Mouse (Mus musculus): ENCODE measurements at regions not wholly inside any gene's neighbourhood (a gene's known extent, or its start where the extent isn't known, plus 50 kb on each side); places are given as distances from the start of the nearest gene placed in this dataset.

DNA sequence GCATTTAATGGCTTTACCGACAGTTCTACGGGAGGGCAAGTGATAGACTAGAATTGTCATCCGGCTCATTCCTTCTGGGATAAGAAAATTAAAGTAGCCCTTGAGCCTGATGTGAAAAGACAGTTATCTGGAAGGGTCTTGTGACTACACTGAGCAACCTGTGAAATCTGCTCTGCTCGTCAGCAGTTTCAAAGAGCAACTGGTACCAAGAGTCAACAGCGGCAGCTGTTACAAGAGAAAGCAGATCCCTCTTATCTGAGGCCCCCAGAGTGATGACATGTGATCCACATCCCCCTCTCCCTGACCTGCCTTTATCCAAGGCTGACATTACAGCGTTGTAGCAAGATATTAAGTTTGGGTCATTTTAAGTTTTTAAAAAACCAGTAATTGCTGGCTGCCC, 52.6 kb upstream of the Unc13c start:
- no peak for DNase-seq (ENCODE audit: low read depth, low spot score)

- no peak for DNase-seq (ENCODE audit: low read depth, low spot score)
Observed at GRCm38 (mm10) chr9:74023922-74024321, 55.2 kb upstream of the Unc13c start.

DNA sequence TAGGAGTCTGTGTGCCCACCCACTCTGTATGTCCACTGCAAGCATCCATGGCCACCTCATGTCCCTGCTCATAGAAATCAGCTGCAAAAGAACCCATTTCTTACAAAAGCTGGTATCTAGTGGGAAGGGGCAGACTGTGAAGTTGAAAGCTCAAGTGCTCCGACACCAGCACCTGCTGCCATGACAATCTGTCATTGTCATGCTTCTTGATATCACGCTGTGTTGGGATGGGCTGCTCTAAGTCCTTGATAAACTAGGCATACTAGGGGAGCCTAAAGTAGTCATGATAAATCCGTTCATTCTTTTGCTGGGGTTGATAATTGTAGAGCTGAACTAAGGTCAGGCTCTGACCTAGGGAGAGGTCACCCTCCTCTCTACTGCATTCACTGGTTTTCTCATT, 57.4 kb upstream of the Unc13c start:
- DNase-seq (ENCODE audit: low read depth, low spot score), result no peak

DNA sequence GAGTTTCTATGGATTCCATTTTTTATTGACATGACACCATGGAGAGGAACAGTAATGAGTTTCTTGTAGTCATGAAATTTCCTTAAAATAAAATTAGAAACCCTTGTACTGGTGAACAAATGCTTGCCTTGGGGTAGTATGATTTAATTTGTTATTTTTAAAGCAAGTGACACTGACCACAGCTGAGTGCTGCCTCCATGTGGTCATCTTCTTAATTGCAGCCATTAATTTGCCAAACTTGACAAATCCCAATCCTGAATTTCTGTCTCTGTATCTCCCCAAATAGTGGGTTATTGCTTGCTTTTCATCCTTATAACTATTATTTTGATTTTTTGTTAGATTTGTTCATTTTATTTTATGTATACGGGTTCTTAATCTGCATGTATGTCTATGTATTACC, 59.7 kb upstream of the Unc13c start:
- peak; percentile 4 for DNase-seq (ENCODE audit: low read depth, low spot score)

DNA sequence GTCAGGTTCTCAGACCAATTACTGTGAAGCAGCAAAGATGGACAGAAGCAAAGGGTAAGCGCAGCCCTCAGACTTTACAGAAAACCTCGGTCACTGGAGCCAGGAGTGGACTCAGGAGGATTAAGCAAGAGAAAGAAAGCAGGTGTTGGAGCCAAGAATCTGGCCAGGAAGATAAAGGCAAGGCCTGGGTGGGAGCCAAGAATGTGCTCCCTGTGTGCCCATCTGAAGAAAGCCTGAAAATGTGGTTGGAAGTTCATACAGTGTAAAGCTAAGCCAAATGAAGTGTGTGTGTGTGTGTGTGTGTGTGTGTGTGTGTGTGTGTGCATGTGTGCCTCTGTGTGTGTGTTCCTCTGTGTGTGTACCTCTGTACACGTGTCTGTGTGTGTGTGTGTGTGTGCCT, 64.2 kb upstream of the Wdr72 start:
- DNase-seq (ENCODE audit: low read depth, low spot score), result no peak

DNA sequence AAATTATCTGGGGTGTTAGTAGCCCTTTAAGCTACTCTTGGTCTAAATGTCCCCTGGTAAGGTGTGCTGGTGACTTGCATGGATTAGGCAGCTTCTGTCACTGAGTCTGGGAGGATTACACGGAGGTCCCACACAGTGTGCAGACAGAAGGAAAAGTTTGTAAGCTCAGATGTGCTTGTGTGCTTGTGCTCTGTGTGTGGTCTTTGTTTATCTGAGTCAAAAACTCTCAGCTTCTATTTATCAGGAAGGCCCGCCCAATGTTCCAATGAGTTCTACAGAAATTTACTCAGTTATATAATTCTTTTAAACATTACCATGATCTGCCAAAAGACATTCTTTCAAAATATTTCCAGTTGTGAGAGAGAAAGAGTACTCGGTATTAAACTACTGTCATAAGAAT, 60.4 kb upstream of the Wdr72 start:
- no peak for DNase-seq (ENCODE audit: low read depth, low spot score)

DNA sequence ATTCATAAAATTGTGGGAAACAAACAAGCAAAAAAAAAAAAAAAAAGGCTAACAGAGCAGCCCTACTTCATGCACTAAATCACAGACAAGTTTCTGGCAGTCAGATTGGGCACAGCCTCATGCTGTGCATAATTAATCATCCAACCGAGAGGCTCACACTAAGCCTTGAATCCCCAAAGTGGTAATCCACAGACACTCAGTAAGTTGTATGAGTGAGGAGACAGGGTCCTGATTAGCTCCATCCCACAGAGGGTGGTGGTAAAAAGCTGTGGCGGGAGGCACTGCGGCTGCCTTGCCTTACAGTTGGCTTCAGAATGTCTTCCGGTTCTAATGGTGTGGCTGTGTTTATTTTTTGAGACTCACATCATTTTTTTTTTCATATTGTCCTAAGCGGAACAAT, 53.4 kb upstream of the Wdr72 start:
- DNase-seq (ENCODE audit: low read depth, low spot score), result no peak

DNA sequence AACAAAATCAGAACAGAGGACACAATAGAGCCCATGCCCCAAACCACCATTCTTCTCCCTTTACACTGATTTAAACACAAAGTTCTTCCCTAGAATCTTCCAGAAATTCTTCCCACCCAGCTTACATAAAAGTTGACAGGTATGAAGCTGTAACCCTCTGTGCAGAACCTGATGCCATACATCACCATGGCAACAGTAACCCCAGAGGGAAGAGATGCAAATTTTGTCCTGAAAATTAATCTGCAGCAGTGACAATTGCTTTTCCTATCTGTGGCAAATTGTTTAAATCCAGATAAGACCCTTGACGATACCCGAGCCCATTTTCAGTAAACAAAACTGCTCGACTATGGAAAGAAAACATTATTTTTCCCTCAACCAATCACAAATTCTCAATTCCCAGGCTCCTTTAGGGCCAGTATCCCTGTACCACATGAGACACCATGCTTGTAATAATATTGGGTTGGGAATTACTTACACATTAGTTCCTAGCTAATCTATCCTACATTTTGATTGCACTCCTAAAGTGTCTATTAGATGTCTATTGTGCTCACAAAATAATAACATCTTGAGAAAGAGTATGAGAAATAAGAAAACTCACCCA, 52.6 kb upstream of the Wdr72 start:
- no peak for DNase-seq (ENCODE audit: low read depth, low spot score)

GRCm38 (mm10) chr9:74058269-74058871, 51.8 kb upstream of the Wdr72 start:
- DNase-seq (ENCODE audit: low read depth, low spot score), result no peak
